Mouse (Mus musculus): ENCODE measurements around the gene Prpf19. TPM values are rescaled to one million over a fixed set of nuclear protein-coding genes. Genes with fewer than 3 reads are reported as not detected.
A peak's percentile ranks its signal among the peaks of the same experiment; 100 is the strongest.

Gene Prpf19
- polyA plus RNA-seq, 2 experiments = 43.6 to 360 TPM

DNA sequence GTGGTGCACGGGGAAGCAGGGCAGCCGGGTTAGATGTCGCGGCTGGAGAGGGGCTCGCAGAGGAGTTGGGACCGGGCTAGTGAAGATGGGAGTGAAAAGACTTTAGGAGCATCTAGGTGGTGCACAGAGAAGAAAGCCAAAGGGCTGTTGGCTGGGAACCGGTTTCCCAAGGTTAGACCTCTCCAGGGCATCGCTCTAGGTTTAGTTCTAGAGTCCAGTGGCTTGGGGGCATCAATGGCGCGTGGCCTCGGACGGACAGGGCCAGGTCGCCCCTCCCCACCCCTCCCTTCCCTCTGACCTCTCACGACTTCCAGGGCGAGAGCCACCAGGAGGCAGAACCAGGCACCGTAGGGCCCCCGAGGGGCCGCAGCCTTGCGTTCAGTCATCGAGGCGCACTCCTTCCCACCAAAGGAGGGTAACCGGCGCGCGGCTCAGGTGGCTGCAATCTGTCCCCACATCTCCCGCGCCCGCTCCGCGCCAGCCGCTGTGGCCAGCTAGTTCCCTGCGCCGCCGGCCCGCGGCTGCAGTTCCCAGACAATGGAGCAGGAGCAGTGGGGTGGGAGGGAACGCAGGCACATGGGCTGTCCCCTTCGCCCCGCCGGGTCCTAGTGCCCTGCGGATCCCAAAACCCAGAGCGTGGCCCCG is 25.7 kb upstream of the Prpf19 start:
- H3K36me3 ChIP-seq (ENCODE audit: control insufficient read depth, insufficient read depth, low read length) = peaks cover 60% of the 10 kb centered on the region

GRCm38 (mm10) chr19:10869886-10870527 is 25.0 kb upstream of the Prpf19 start, which contains the start of gene Tmem132a:
Gene Tmem132a (minus strand): TSS chr19:10869940.
- Histone ChIP-seq H3K27me3 (ENCODE audit: control insufficient read depth, insufficient read depth, low read length) (no peaks in the 10 kb centered on the region), H3K27ac (replicated peaks; ENCODE audit: low read depth, low read length) (peak within 1 kb of the TSS; percentile 85), H3K4me2 (replicated peaks; ENCODE audit: low read depth, low read length, severe bottlenecking) (peak within 1 kb of the TSS; percentile 84), H3K4me1 (ENCODE audit: control insufficient read depth, insufficient read depth, low read length) (peaks cover 24% of the 10 kb centered on the region), H3K36me3 (ENCODE audit: control insufficient read depth, insufficient read depth, low read length) (peaks cover 55% of the 10 kb centered on the region), H3K4me3 (replicated peaks; ENCODE audit: low read length) (peak within 1 kb of the TSS; percentile 89), H3K9me3 (ENCODE audit: control insufficient read depth, low read length) (no peaks in the 10 kb centered on the region), H3K9ac (ENCODE audit: low read depth, low read length, severe bottlenecking) (peak within 1 kb of the TSS; percentile 94)
- whole genome bisulfite sequencing = 4% methylated on average over 8 of the region's 8 CpGs
- peak; percentile 70 for DNase-seq (ENCODE audit: low spot score)
- TF ChIP-seq POLR2A (IDR thresholded peaks at IDR 0.05; ENCODE audit: borderline replicate concordance, extremely low read depth, insufficient read depth, insufficient read length) = no peak
- peak; percentile 40 for ATAC-seq (ENCODE audit: low FRiP score, low read depth)

More for the DNA sequence above, 25.7 kb upstream of the Prpf19 start:
- Histone ChIP-seq H3K27ac (replicated peaks; ENCODE audit: low read depth, low read length) (peak overlapping the region; percentile 85), H3K4me1 (ENCODE audit: control insufficient read depth, insufficient read depth, low read length) (peaks cover 24% of the 10 kb centered on the region), H3K27me3 (ENCODE audit: control insufficient read depth, insufficient read depth, low read length) (no peaks in the 10 kb centered on the region), H3K9me3 (ENCODE audit: control insufficient read depth, low read length) (no peaks in the 10 kb centered on the region), H3K4me2 (replicated peaks; ENCODE audit: low read depth, low read length, severe bottlenecking) (peak overlapping the region; percentile 84), H3K4me3 (replicated peaks; ENCODE audit: low read length) (peak overlapping the region; percentile 89), H3K9ac (ENCODE audit: low read depth, low read length, severe bottlenecking) (peak overlapping the region; percentile 94)
- 2% methylated on average over 40 of the region's 43 CpGs for WGBS
- peak; percentile 96; the same call in 1 of the 2 replicates for TF ChIP-seq POLR2A (IDR thresholded peaks at IDR 0.05; ENCODE audit: borderline replicate concordance, extremely low read depth, insufficient read depth, insufficient read length)
- peak; percentile 78 for DNase-seq (ENCODE audit: low spot score)
- peak; percentile 91 for ATAC-seq (ENCODE audit: low FRiP score, low read depth)

- DNase-seq (ENCODE audit: low spot score) (no peak), ATAC-seq (ENCODE audit: low FRiP score, low read depth) (no peak)
- no peak for TF ChIP-seq POLR2A (IDR thresholded peaks at IDR 0.05; ENCODE audit: borderline replicate concordance, extremely low read depth, insufficient read depth, insufficient read length)
- no peak overlapping the region for H3K4me2 ChIP-seq (replicated peaks; ENCODE audit: low read depth, low read length, severe bottlenecking)
- no peaks in the 10 kb centered on the region for H3K9me3 ChIP-seq (ENCODE audit: control insufficient read depth, low read length)
- peaks cover 24% of the 10 kb centered on the region for H3K4me1 ChIP-seq (ENCODE audit: control insufficient read depth, insufficient read depth, low read length)
- peak overlapping the region; percentile 85 for H3K27ac ChIP-seq (replicated peaks; ENCODE audit: low read depth, low read length)
- H3K36me3 ChIP-seq (ENCODE audit: control insufficient read depth, insufficient read depth, low read length) = peaks cover 48% of the 10 kb centered on the region
- H3K27me3 ChIP-seq (ENCODE audit: control insufficient read depth, insufficient read depth, low read length) = no peaks in the 10 kb centered on the region
- WGBS = 91% methylated on average over 3 of the region's 3 CpGs
- no peak overlapping the region for H3K9ac ChIP-seq (ENCODE audit: low read depth, low read length, severe bottlenecking)
- H3K4me3 ChIP-seq (replicated peaks; ENCODE audit: low read length) = no peak overlapping the region
These were observed 24.4 kb upstream of the Prpf19 start for GRCm38 (mm10) chr19:10870676-10871075.

DNA sequence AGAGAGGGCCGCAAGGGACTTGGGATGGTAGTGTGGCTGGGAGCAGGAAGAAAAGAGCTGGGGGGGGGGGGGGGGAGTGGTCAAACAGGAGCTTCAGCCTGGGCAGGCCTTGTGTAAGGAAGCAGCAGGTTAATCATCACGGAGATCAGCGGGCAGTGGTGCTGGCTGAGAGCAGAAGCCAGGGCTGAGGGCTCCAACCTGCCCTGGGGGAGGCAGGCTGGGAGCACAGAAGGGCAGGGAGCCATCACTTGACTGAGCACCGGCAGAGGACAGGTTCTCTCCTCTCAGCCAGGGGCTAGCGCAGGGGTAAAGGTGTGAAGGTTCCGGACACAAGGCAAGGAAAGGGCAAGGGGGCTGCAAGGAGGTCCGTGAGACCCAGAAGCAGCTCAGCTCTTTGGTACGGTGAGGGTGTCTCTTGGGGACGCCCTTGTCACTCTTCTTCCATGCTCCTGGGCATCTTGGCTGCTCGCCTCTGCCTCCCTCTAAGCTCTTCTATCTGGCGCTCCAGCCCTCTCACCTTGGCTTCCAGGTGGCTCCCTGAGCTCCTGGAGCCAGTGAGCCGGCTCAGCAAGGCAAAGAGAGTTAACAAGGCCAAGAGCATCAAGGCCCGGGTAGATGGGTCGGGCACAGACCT is 23.6 kb upstream of the Prpf19 start:
- no peak for TF ChIP-seq POLR2A (IDR thresholded peaks at IDR 0.05; ENCODE audit: borderline replicate concordance, extremely low read depth, insufficient read depth, insufficient read length)
- Histone ChIP-seq H3K9me3 (ENCODE audit: control insufficient read depth, low read length) (no peaks in the 10 kb centered on the region), H3K4me3 (replicated peaks; ENCODE audit: low read length) (no peak overlapping the region), H3K4me1 (ENCODE audit: control insufficient read depth, insufficient read depth, low read length) (peaks cover 24% of the 10 kb centered on the region), H3K27ac (replicated peaks; ENCODE audit: low read depth, low read length) (no peak overlapping the region), H3K9ac (ENCODE audit: low read depth, low read length, severe bottlenecking) (no peak overlapping the region), H3K4me2 (replicated peaks; ENCODE audit: low read depth, low read length, severe bottlenecking) (no peak overlapping the region), H3K36me3 (ENCODE audit: control insufficient read depth, insufficient read depth, low read length) (peaks cover 42% of the 10 kb centered on the region), H3K27me3 (ENCODE audit: control insufficient read depth, insufficient read depth, low read length) (no peaks in the 10 kb centered on the region)
- ATAC-seq (ENCODE audit: low FRiP score, low read depth) = no peak
- WGBS = 82% methylated on average over 14 of the region's 14 CpGs
- no peak for DNase-seq (ENCODE audit: low spot score)

DNA sequence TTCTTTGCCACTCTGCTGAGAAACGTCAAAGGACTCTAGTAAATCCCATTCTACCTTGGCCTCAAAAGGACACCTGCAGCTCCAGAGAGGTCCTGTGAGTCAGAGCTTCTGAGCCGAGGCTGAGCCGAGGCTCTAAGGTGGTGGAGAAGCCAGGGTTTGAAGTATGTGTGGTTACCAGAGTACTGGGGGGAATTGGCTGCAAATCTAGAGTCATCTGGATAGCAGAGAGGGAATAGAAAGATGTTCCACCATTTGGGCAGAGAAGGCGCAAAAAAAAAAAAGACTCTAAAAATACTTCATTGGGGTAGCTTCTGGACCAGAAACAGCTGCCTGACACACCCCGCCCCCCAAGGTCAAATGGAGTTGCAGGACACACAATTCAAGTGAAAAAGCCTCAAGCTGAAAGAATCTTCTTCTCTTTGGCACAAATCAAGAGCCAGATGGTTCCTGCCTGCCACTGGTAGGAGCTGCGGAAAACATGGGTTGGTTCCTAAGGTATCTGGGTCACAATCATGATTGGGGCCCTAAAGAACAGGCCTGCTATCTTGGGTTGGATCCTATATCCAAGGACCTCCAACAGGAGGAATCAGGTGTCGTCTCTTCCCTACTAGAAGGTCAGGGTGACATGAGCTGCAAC is 16.7 kb upstream of the Prpf19 start:
- H3K9ac ChIP-seq (ENCODE audit: low read depth, low read length, severe bottlenecking) = no peak overlapping the region
- H3K36me3 ChIP-seq (ENCODE audit: control insufficient read depth, insufficient read depth, low read length) = peaks cover 15% of the 10 kb centered on the region
- no peaks in the 10 kb centered on the region for H3K9me3 ChIP-seq (ENCODE audit: control insufficient read depth, low read length)
- no peak for DNase-seq (ENCODE audit: low spot score)
- H3K27ac ChIP-seq (replicated peaks; ENCODE audit: low read depth, low read length) = no peak overlapping the region
- ATAC-seq (ENCODE audit: low FRiP score, low read depth) = no peak
- 88% methylated on average over 7 of the region's 7 CpGs for WGBS
- H3K4me2 ChIP-seq (replicated peaks; ENCODE audit: low read depth, low read length, severe bottlenecking) = no peak overlapping the region
- TF ChIP-seq POLR2A (IDR thresholded peaks at IDR 0.05; ENCODE audit: borderline replicate concordance, extremely low read depth, insufficient read depth, insufficient read length) = no peak
- peaks cover 13% of the 10 kb centered on the region for H3K4me1 ChIP-seq (ENCODE audit: control insufficient read depth, insufficient read depth, low read length)
- H3K27me3 ChIP-seq (ENCODE audit: control insufficient read depth, insufficient read depth, low read length) = no peaks in the 10 kb centered on the region
- H3K4me3 ChIP-seq (replicated peaks; ENCODE audit: low read length) = no peak overlapping the region

Data from limb, embryonic 14.5 days (tissue).